Mouse (Mus musculus) cerebellum, adult 2 months (tissue): ENCODE measurements at regions not wholly inside any gene's neighbourhood (a gene's known extent, or its start where the extent isn't known, plus 50 kb on each side); places are given as distances from the start of the nearest gene placed in this dataset.

Experiments
- DNase-seq, 2 experiments: peaks; one replicate each; pipeline ENCODE4 v3.0.0; 2021
- H3K27ac ChIP-seq: fragments of 200-500 bp; 2 replicates; pipeline ENCODE4 v1.5.1; 2012; ENCODE audit warnings: low read length, control low read depth, inconsistent platforms; ENCODE audit not compliant: insufficient read depth
- H3K27me3 ChIP-seq: fragments of 200-500 bp; 2 replicates; pipeline ENCODE4 v1.6.1; 2012; ENCODE audit warnings: inconsistent platforms, mild to moderate bottlenecking, low read length, moderate library complexity; ENCODE audit not compliant: control insufficient read depth, insufficient read depth
- H3K4me1 ChIP-seq: fragments of 200-500 bp; 2 replicates; pipeline ENCODE4 v1.6.1; 2011; ENCODE audit warnings: low read length; ENCODE audit not compliant: control insufficient read depth, insufficient read depth
- H3K4me3 ChIP-seq: fragments of 200-500 bp; replicated peaks from 2 replicates; pipeline ENCODE3; 2011; ENCODE audit warnings: mild to moderate bottlenecking, low read depth, low read length, control low read depth; ENCODE audit not compliant: insufficient read depth
- CTCF ChIP-seq: fragments of 200-500 bp; IDR thresholded peaks from 2 replicates; pipeline ENCODE4 v1.5.1; 2011; ENCODE audit warnings: low read depth, mild to moderate bottlenecking, control low read depth, low read length, moderate library complexity, borderline replicate concordance; ENCODE audit not compliant: insufficient read depth
- POLR2A ChIP-seq: fragments of 200-500 bp; IDR thresholded peaks from 2 replicates; pipeline ENCODE4 v1.6.1; 2011; ENCODE audit warnings: low read length, control low read depth, borderline replicate concordance; ENCODE audit not compliant: insufficient read depth
- WGBS: fragments of 180-500 bp; shearing (Covaris S2); methylation state at CpG from one replicate; pipeline ENCODE4 v1.1.7; 2018; 5-methylcytosine and 5-hydroxymethylcytosine counted together

DNA sequence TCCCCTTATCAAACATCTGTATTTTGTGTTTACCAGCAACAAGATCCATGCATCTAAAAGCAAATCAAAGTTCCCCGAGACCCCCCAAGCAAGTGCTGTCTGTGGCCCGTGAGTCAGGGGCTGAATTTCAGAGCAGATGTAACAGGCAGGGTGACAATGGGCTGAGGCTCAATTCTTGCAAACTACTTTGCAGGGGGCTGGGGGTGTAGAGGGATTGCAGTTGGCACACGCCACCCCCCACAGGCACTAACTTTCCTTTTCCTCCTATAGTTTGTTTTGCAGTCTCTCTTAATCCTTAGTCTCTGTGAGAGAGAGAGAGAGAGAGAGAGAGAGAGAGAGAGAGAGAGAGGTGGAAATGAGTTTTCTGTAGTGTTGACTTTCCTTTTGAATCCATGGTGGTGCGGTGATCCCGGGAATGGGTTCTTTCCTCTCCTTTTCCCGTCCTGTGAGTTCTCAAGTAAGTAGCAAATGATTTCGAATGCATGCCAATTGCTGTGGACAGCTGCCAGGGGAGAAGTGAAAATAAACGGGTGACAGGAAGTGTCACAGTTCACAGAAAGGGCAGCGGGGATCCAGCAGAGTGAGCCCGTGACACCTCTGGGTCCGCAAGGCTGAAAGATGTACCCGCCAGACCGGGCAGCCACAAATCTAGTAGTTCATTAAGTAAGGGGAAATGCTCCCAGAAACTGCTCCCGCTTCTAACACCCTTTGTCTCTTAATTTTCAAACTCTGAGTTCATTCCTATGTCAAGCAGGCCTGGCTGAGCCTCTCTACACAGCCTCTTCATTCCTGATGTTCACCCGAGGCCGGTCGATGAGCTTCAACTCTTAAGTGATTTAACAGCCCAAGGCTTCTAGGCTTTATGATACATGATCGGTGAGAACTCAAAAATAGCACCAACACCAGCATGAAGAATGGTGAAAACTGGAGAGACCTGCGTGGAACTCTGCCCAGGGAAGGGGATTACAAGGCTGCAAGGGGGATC is 116.8 kb downstream of the Cyp26a1 start:
- DNase-seq = no peak
- WGBS = 22% methylated on average over 19 of the region's 19 CpGs
- Histone ChIP-seq H3K27me3 (no peaks in the 10 kb centered on the region), H3K27ac (no peak overlapping the region), H3K4me1 (no peaks in the 10 kb centered on the region), H3K4me3 (no peak overlapping the region)
- TF ChIP-seq CTCF (no peak), POLR2A (no peak)

DNA sequence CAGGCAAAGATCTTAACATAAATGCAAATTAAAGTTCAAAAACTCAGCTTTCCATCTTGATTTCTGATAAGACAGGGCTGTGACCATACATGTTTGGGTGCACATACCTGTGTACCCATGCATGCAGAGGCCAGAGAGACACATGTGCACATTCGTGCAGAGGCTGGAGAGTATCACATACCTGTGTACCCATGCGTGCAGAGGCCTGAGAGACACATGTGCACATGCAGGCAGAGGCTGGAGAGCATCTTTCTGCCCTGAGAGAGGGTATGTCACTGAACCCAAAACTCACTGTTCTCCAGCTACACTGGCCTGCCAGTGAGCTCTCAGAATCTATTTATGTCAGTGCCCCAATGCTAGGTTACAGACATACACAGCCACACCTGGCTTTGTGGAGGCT is 118.0 kb downstream of the Cyp26a1 start:
- Histone ChIP-seq H3K4me3 (no peak overlapping the region), H3K27ac (no peak overlapping the region), H3K27me3 (no peaks in the 10 kb centered on the region), H3K4me1 (no peaks in the 10 kb centered on the region)
- no peak for TF ChIP-seq CTCF
- TF ChIP-seq POLR2A = no peak
- no peak for DNase-seq
- WGBS = 54% methylated on average over 2 of the region's 2 CpGs

- WGBS = 39% methylated on average over 3 of the region's 3 CpGs
- TF ChIP-seq CTCF (no peak), POLR2A (no peak)
- Histone ChIP-seq H3K4me3 (no peak overlapping the region), H3K27me3 (no peaks in the 10 kb centered on the region), H3K27ac (no peak overlapping the region), H3K4me1 (no peaks in the 10 kb centered on the region)
- DNase-seq = no peak
These were observed 123.6 kb downstream of the Cyp26a1 start for GRCm38 (mm10) chr19:37821243-37821642.

GRCm38 (mm10) chr19:37821671-37822190 is 124.1 kb downstream of the Cyp26a1 start:
- TF ChIP-seq POLR2A (no peak), CTCF (no peak)
- no peak overlapping the region for H3K4me3 ChIP-seq
- H3K4me1 ChIP-seq = no peaks in the 10 kb centered on the region
- no peak for DNase-seq
- no peaks in the 10 kb centered on the region for H3K27me3 ChIP-seq
- 88% methylated on average over 3 of the region's 3 CpGs for WGBS
- H3K27ac ChIP-seq = no peak overlapping the region

- TF ChIP-seq CTCF = no peak
- TF ChIP-seq POLR2A = no peak
- 82% methylated on average over 5 of the region's 5 CpGs for WGBS
These were observed 126.6 kb downstream of the Cyp26a1 start for GRCm38 (mm10) chr19:37824155-37824554.

GRCm38 (mm10) chr19:37831406-37831805 is 133.8 kb downstream of the Cyp26a1 start:
- H3K4me1 ChIP-seq = no peaks in the 10 kb centered on the region
- no peak overlapping the region for H3K4me3 ChIP-seq
- H3K27ac ChIP-seq = no peak overlapping the region
- no peak for TF ChIP-seq POLR2A
- no peak for TF ChIP-seq CTCF
- H3K27me3 ChIP-seq = no peaks in the 10 kb centered on the region
- DNase-seq = no peak

More at GRCm38 (mm10) chr19:37824155-37824554, 126.6 kb downstream of the Cyp26a1 start:
- DNase-seq = no peak
- Histone ChIP-seq H3K27ac (no peak overlapping the region), H3K4me1 (no peaks in the 10 kb centered on the region), H3K27me3 (no peaks in the 10 kb centered on the region), H3K4me3 (no peak overlapping the region)

DNA sequence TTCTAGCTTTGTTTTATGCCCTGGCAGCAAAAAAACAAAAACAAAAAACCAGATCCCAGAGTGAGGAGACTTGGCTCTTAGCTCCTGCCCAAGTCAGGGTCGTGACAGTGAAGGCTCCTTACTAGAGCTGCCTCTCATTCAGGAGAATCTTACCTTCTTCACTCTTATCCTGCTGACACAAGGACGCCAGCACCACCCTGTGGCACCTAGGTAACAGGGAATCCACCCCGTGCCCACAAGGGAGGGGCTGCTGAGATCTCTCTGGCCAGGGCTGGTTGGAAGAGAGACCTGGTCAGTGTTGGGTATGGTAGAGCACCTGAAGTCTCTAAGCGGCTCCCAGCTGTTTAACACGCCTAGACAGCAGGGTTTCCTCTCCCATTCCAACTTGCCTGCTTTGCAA is 139.3 kb downstream of the Cyp26a1 start:
- H3K27ac ChIP-seq = no peak overlapping the region
- WGBS = 47% methylated on average over 5 of the region's 5 CpGs
- no peaks in the 10 kb centered on the region for H3K27me3 ChIP-seq
- TF ChIP-seq CTCF (no peak), POLR2A (no peak)
- no peak overlapping the region for H3K4me3 ChIP-seq
- no peak for DNase-seq
- H3K4me1 ChIP-seq = no peaks in the 10 kb centered on the region
